Mouse (Mus musculus): Measurements from ENCODE around the gene Klf5. TPM values are rescaled to one million over a fixed set of nuclear protein-coding genes. Genes with fewer than 3 reads are reported as not detected.

Gene Klf5
- total and polyA plus RNA-seq, 2 experiments from 2014 or later: 1.5 to 3.5 TPM

GRCm38 (mm10) chr14:99295606-99296341 lies 2.7 kb upstream of the Klf5 start:
- Histone ChIP-seq H3K4me3 (ENCODE audit: low read length) (no peak overlapping the region), H3K9ac (replicated peaks; ENCODE audit: low read length) (no peak overlapping the region), H3K27ac (no peak overlapping the region), H3K4me1 (ENCODE audit: insufficient read depth, low read length) (no peaks in the 10 kb centered on the region), H3K4me2 (ENCODE audit: low read depth, low read length) (no peak overlapping the region), H3K36me3 (ENCODE audit: insufficient read depth, low read length) (no peaks in the 10 kb centered on the region), H3K9me3 (ENCODE audit: low read length) (no peaks in the 10 kb centered on the region), H3K27me3 (ENCODE audit: insufficient read depth, low read length) (no peaks in the 10 kb centered on the region)
- WGBS: 59% methylated on average over 15 of the region's 15 CpGs
- no peak for ATAC-seq
- DNase-seq (ENCODE audit: low spot score): no peak
- TF ChIP-seq CTCF (IDR thresholded peaks at IDR 0.05; ENCODE audit: low read depth): no peak

- Histone ChIP-seq H3K9me3 (ENCODE audit: low read length) (no peaks in the 10 kb centered on the region), H3K36me3 (ENCODE audit: insufficient read depth, low read length) (no peaks in the 10 kb centered on the region), H3K27me3 (ENCODE audit: insufficient read depth, low read length) (no peaks in the 10 kb centered on the region), H3K9ac (replicated peaks; ENCODE audit: low read length) (peak overlapping the region; percentile 59), H3K27ac (0 out of 2 replicates have a peak overlapping the region, but pooled peaks have one; percentile 3), H3K4me2 (ENCODE audit: low read depth, low read length) (peak overlapping the region; percentile 88), H3K4me3 (ENCODE audit: low read length) (peak overlapping the region; percentile 76), H3K4me1 (ENCODE audit: insufficient read depth, low read length) (no peaks in the 10 kb centered on the region)
- peak; percentile 69 for DNase-seq (ENCODE audit: low spot score)
- WGBS: 0% methylated on average over 59 of the region's 60 CpGs
- TF ChIP-seq CTCF (IDR thresholded peaks at IDR 0.05; ENCODE audit: low read depth): no peak
- peak; percentile 82 for ATAC-seq
Measured at GRCm38 (mm10) chr14:99299022-99299481, 561 bp downstream of the Klf5 start.

GRCm38 (mm10) chr14:99299701-99300191 lies 1.3 kb downstream of the Klf5 start:
- Histone ChIP-seq H3K4me1 (ENCODE audit: insufficient read depth, low read length) (no peaks in the 10 kb centered on the region), H3K9ac (replicated peaks; ENCODE audit: low read length) (peak overlapping the region; percentile 59; the same call in 1 of the 2 replicates), H3K27ac (no peak overlapping the region), H3K4me3 (ENCODE audit: low read length) (peak overlapping the region; percentile 76), H3K36me3 (ENCODE audit: insufficient read depth, low read length) (no peaks in the 10 kb centered on the region), H3K4me2 (ENCODE audit: low read depth, low read length) (peak overlapping the region; percentile 88), H3K9me3 (ENCODE audit: low read length) (no peaks in the 10 kb centered on the region), H3K27me3 (ENCODE audit: insufficient read depth, low read length) (no peaks in the 10 kb centered on the region)
- DNase-seq (ENCODE audit: low spot score) (peak; percentile 35), ATAC-seq (no peak)
- no peak for TF ChIP-seq CTCF (IDR thresholded peaks at IDR 0.05; ENCODE audit: low read depth)
- 6% methylated on average over 21 of the region's 21 CpGs for WGBS

- Histone ChIP-seq H3K4me2 (ENCODE audit: low read depth, low read length) (no peak overlapping the region), H3K4me1 (ENCODE audit: insufficient read depth, low read length) (no peaks in the 10 kb centered on the region), H3K9ac (replicated peaks; ENCODE audit: low read length) (no peak overlapping the region), H3K4me3 (ENCODE audit: low read length) (no peak overlapping the region), H3K36me3 (ENCODE audit: insufficient read depth, low read length) (no peaks in the 10 kb centered on the region), H3K27ac (no peak overlapping the region), H3K9me3 (ENCODE audit: low read length) (no peaks in the 10 kb centered on the region), H3K27me3 (ENCODE audit: insufficient read depth, low read length) (no peaks in the 10 kb centered on the region)
- ATAC-seq: no peak
- peak; percentile 40 for TF ChIP-seq CTCF (IDR thresholded peaks at IDR 0.05; ENCODE audit: low read depth)
- DNase-seq (ENCODE audit: low spot score): no peak
- WGBS: 63% methylated on average over 11 of the region's 11 CpGs
Measured at GRCm38 (mm10) chr14:99301472-99301871, 3.0 kb downstream of the Klf5 start.

GRCm38 (mm10) chr14:99304387-99304786 lies 5.9 kb downstream of the Klf5 start:
- no peak for TF ChIP-seq CTCF (IDR thresholded peaks at IDR 0.05; ENCODE audit: low read depth)
- H3K27ac ChIP-seq: no peak overlapping the region
- no peak overlapping the region for H3K4me3 ChIP-seq (ENCODE audit: low read length)
- no peak overlapping the region for H3K4me2 ChIP-seq (ENCODE audit: low read depth, low read length)
- no peaks in the 10 kb centered on the region for H3K4me1 ChIP-seq (ENCODE audit: insufficient read depth, low read length)
- DNase-seq (ENCODE audit: low spot score) (no peak), ATAC-seq (no peak)
- no peak overlapping the region for H3K9ac ChIP-seq (replicated peaks; ENCODE audit: low read length)
- H3K9me3 ChIP-seq (ENCODE audit: low read length): no peaks in the 10 kb centered on the region
- no peaks in the 10 kb centered on the region for H3K36me3 ChIP-seq (ENCODE audit: insufficient read depth, low read length)
- 56% methylated on average over 3 of the region's 3 CpGs for WGBS
- H3K27me3 ChIP-seq (ENCODE audit: insufficient read depth, low read length): no peaks in the 10 kb centered on the region

GRCm38 (mm10) chr14:99304997-99305792 lies 6.7 kb downstream of the Klf5 start:
- H3K27me3 ChIP-seq (ENCODE audit: insufficient read depth, low read length): no peaks in the 10 kb centered on the region
- no peaks in the 10 kb centered on the region for H3K9me3 ChIP-seq (ENCODE audit: low read length)
- H3K9ac ChIP-seq (replicated peaks; ENCODE audit: low read length): no peak overlapping the region
- no peak for TF ChIP-seq CTCF (IDR thresholded peaks at IDR 0.05; ENCODE audit: low read depth)
- H3K4me3 ChIP-seq (ENCODE audit: low read length): no peak overlapping the region
- ATAC-seq (no peak), DNase-seq (ENCODE audit: low spot score) (no peak)
- H3K36me3 ChIP-seq (ENCODE audit: insufficient read depth, low read length): no peaks in the 10 kb centered on the region
- no peak overlapping the region for H3K4me2 ChIP-seq (ENCODE audit: low read depth, low read length)
- no peak overlapping the region for H3K27ac ChIP-seq
- WGBS: 87% methylated on average over 12 of the region's 12 CpGs
- no peaks in the 10 kb centered on the region for H3K4me1 ChIP-seq (ENCODE audit: insufficient read depth, low read length)
